Mouse (Mus musculus) inflammation-experienced regulatory T-cells, adult 6 months (primary cell): ENCODE results near the gene Nipal1. TPM values are rescaled to one million over a fixed set of nuclear protein-coding genes. Genes with fewer than 3 reads are reported as not detected.

Experiments
- ATAC-seq: one replicate; pipeline ENCODE4 v1.8.0; 2017
- polyA plus RNA-seq, 3 experiments: library from polyadenylated mRNA; unstranded; fragments of 100-300 nt; shearing (Covaris generic); gene quantifications; one replicate each; pipeline ENCODE4 v1.2.1; 2017

Gene Nipal1
- polyA plus RNA-seq, 3 experiments from 2014 or later: 12.3 to 46.8 (median 34.3) TPM

DNA sequence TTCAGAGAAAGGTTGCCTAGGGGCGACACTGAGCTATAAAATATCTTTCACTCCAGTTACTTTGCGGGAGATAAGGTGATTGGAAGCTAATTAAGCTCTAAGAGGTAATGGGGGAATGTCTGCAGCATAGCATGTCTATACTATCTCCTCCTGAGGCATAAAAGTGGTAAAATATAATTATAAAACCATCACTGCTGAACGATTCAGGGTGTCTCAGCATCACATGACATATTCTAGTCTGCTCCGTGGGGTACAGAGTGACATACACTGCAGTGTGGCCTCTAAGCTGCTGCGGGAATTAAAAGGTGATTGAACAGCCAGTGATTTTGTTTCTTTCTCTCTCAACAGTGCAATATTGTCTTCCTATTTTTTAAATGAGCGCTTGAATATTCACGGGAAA is 18.8 kb downstream of the Nipal1 start:
- ATAC-seq: no peak

DNA sequence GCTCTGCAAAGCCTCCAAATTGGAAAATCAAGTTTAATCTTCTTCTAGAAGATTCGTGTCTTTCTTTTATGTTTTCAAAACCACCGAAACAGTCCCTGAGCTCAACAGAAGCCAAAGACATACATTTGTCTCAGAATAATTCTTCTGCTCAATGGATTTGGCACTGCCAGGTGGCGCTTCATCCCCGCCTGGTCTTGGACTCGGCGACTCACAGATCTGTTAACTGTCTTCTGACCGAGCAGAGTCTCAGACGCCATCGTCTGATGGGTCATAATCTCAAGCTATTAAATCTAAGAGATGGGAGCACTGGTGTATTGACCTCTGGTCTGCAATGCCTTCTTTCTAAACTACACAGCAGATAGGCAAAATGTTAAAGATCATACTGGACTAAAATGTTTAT is 20.8 kb downstream of the Nipal1 start:
- ATAC-seq: no peak

DNA sequence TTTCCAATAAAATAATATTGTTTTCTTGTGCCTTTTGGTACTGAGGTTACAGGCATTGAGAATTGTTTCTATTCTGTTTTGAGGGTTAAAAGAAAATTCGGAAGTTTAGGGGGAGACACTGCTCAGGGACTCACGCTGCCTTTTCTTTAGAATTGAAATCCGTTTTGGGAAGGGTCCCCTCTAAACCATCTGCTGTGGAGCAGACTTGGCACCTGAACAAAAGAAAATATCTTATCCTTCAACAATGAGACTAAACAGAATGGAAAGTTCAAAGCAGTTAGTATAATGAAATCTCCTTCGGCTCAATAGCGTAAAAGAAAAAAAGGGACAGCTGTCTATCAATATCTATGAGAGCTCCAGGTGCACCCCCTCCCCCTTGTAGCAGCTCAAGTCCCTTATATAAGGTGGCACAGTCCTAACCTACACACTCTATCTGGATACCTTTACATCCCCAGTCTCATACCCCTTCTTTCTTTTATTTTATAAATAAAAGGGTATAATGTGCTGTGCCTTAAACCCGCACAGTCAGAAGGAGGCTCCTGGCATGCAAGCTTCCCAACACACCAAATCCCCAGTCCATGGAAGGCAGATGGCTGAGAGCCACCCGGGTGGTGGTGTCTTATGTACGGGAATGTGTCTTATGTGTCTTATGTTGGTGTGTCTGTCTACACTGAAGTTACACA is 23.6 kb downstream of the Nipal1 start:
- no peak for ATAC-seq

DNA sequence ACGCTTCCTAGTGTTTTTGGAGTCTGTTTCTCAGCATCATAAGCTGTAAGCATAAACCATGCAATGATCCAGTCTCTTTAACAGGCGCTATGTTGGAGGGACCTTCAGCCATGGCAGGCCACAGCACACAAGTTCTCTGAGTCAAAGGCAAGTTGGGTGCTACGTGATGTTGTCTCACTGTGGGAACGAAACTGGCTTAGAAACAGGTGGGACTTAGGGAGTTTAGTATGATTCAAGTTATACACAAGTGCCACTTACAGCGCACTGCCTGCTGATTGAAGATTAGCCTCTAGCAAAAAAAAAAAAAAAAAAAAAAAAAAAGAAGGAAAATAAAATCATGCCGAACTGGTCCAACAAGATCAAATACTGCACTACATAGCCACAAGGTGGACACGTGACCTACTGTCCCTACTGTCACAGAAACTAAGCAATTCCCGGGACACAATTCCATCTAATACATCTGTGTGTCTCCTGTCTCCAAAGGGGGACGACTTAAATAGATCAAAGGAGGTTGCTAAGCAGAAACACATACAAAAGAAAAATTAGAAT is 27.5 kb downstream of the Nipal1 start:
- no peak for ATAC-seq

GRCm38 (mm10) chr5:72681451-72681850 is 33.9 kb downstream of the Nipal1 start:
- no peak for ATAC-seq

DNA sequence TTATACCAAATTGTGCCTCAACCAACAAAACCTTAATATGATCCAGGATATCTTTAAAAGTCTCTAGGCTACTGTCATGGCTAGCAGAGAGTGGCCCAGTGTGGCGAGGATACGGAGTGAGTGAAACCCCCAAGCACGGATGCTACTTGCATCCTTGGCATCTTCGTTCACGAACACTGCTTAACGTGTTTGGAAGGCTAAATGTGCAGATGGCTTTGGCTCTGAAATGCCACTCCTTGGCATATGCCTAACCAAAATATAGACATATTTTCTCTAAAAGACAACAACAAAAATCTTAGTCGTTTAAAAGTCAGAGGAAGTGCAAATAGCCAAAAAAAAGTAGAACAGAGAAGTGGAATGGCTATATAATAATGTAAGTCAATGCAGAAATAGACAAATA is 42.0 kb downstream of the Nipal1 start:
- ATAC-seq: no peak

GRCm38 (mm10) chr5:72690516-72690915 is 42.9 kb downstream of the Nipal1 start:
- no peak for ATAC-seq

- ATAC-seq: no peak
These were observed 47.1 kb downstream of the Nipal1 start for GRCm38 (mm10) chr5:72694684-72695083.

DNA sequence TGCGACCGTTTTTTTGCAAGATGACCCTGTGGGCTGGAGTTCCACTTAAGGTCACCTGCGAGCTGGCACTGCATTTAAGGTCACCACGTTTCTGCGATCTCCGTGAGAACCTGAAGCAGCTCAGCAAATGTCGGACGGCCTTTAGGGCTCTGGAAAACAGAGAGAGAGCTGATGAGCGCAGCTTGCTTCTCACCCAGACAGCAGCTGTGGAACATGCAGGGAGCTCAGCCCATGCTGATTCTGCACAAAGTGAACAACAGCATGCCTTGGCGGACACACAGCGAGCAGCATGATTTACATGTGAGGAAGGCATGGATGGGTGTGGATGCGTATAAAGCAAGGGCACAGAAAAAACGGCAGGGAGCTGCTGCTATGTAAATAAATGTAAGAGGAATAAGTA is 48.9 kb downstream of the Nipal1 start:
- no peak for ATAC-seq

DNA sequence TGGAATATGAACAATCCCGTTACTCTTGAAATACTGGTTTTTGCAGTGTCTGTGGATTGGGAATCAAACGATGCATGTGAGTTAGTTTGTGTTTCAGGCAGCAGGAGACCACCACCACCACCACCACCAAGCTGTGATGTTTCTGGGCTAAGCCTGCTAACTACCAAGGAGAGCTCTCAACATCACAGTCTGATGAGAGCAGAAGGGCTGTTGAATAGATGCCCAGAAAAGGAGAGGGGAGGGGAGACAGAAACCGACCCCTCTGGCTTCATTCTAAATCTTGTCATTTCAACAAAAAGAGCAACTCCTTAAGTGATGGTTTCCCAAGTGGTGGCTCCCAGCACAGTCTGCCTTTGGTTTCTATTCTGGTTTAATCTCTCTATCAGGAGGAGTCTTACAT is 50.7 kb downstream of the Nipal1 start:
- ATAC-seq: no peak

GRCm38 (mm10) chr5:72698818-72699499 is 51.4 kb downstream of the Nipal1 start:
- ATAC-seq: no peak

DNA sequence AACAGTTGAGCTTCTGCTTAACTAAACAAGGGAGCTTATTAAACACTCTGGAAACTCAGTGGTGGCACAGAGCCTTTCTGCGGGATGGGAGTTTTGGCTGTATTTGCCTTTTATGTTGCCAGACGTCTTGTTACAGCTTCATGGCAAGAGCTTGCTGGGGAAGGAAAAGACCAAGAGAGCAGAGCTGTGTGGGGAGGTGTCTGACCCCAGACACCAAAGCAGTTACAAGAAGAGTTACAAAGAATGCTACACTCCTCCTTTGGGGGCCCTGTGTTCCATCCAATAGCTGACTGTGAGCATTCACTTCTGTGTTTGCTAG is 51.9 kb downstream of the Nipal1 start:
- no peak for ATAC-seq

- no peak for ATAC-seq
These were observed 54.6 kb downstream of the Nipal1 start for GRCm38 (mm10) chr5:72702202-72702601.

- ATAC-seq: no peak
These were observed 58.5 kb downstream of the Nipal1 start for GRCm38 (mm10) chr5:72706095-72706494.

DNA sequence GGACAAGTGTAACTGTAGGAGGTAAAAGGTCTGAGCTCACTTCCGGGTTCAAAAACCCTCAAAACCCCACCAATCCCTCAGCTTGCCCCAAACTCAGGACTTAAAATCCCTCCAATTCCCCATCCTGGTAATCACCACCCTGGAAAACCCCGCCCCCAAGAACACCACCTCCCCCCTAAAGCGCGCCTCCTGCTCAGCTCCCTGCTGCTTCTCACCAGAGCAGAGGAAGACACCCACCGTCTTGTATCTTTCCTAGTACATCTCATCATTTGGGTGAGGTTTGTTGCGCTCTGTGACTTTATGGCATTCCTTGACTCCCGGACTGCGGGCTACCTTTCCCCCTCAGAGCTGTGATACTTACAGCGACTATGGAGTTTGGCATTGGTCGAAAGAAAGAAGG is 59.1 kb downstream of the Nipal1 start:
- ATAC-seq: no peak

DNA sequence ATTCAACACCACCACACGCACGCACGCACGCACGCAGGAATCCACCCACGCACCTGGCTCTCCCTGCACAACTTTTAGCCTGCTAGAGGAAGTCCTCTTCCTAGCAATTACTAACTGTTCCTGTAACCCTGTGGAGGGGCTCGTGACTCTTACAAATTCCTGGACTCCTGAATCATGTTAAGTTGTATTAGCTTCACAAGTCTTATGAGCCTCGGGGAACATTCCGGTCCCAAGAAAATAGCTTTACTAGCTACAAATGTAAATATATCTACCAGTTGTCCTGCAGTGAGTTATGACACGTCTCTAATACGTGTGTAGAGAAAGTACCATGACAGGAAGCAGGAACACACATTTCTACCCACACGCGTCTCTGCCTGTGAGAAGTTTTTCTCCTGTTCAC is 61.9 kb downstream of the Nipal1 start:
- no peak for ATAC-seq

DNA sequence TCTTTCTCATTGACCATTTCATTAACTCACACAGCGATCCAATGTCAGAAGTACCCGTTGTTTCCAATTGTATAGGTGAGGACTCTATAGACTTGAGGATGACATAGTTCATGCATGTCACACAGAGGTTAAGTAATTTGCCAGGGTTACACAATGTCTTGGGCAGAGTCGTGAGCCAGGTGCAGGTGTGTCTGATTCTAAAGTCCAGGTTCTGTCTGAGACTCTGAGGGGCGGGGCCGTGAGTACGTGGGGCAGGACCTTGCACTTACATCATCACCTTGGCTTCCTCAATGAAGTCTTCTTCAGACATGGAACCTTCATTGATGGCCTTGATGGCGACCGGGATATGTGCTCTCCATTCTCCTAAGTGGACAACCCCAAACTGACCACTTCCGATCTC is 62.4 kb downstream of the Nipal1 start:
- no peak for ATAC-seq

DNA sequence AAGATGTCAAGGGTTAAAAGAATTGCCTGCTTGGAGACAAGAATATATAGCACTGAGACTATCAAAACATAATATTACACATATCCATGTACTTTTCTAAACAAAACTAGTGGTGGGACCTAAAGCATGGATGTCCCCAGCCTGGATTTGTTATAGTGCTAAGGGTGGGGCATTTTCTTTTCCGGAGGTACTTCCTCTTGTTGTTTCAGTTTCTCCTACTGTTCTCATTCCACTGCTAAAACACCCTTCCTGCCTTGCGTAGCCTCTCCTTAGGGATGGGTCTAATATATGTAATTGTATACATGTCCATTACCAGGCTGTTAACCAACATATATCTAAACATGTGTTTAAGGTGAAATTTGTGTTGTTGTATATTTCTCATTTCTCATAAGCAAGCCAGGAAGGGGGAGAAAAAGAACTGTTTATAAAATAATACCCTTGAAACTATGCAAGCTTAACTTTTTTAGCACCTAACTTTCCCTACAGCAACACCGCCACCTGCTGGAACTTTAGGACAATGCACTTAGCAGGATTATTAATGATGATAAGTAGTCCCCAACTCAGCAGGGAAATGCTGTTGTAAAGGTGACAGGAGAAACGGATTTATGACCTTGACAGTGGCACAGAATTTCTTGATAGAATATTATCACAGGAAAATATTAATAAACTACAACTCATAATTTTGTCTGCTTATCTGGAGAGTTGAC is 63.1 kb downstream of the Nipal1 start:
- ATAC-seq: peak; percentile 89

DNA sequence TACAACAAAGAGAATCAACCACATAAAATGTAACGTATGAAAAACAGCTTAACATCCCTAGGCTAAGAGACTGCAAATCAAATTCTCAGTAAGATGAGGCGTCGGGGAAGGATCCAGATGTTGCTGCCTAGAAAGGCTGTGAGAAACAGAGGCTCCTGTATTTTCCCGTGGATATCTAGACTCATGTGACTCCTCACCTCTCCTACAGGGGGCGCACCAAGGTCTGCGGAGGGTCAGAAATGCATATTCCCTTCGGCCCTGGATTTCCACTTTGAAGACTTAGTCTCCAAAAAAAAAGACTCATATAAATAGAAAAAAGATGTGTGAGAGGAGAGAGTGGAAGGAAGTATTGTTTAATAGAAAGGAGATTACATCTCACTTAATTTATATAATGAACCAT is 73.0 kb downstream of the Nipal1 start:
- ATAC-seq: peak; percentile 67
